Mouse (Mus musculus): Measurements from ENCODE around the gene Odr4. TPM values are rescaled to one million over a fixed set of nuclear protein-coding genes. Genes with fewer than 3 reads are reported as not detected.
A peak's percentile ranks its signal among the peaks of the same experiment; 100 is the strongest.

The Odr4 gene
- total RNA-seq (2021) = 10 to 100 TPM; 26.0 to 26.5 TPM
- long read RNA-seq, experiment 1, transcript Odr4-205 (14 exons, 3,273 nt) = major isoform, 15 of 33 reads
- long read RNA-seq, experiment 1, partial matches to known transcripts = 0 of 33 reads
- long read RNA-seq, experiment 1, other reads (novel, unspliced or antisense) = 18 of 33 reads
- long read RNA-seq, experiment 2, transcript Odr4-205 (14 exons, 3,273 nt) = major isoform, 28 of 38 reads
- long read RNA-seq, experiment 2, partial matches to known transcripts = 0 of 38 reads
- long read RNA-seq, experiment 2, other reads (novel, unspliced or antisense) = 10 of 38 reads

DNA sequence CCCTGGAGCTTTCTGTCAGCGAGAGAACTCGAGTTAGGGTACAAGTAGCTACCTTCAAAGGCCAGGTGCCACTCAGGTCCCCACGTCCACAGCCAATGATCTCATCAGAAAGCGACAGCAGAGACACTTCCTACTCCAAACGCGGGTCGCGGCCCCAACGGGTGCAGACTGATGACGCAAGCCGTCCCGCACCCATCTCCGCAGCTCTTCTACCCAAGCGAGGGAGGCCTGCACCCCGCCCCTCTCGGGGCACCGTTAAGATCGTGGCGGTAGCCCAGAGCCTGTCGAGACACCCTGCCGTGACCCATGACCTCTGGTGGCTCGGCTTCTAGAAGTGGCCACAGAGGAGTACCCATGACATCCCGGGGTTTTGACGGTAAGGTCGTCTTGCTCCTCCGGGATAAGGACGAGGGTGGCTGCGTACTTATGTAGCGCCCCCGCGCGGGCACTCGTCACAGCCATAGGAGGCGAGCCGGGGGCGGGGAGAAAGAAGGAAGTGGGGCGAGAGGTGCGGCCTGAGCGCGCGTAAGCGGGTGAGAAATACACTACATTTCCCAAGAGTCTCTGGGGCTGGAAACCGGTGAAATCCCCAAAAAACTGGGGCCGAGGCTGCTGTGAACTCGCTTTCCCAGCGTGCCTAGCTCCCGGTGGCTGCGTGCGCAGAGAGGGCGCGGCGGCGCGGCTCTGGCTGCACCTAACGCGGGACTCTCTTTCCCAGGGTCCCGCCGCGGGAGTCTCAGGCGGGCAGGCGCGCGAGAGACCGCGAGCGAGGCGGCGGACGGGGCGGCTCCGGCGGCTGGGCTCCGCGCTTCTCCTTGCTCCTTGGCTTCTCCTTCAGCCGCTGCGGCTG, at the start of gene Odr4, which contains the start of gene Tpr:
Gene Odr4, minus strand, starts transcription at position 443 of the 850 bp plus-strand sequence.
Gene Tpr, plus strand, starts transcription at position 201 of the 850 bp plus-strand sequence.
- peak; percentile 98 for DNase-seq (ENCODE audit: low spot score in 2 of 2)

DNA sequence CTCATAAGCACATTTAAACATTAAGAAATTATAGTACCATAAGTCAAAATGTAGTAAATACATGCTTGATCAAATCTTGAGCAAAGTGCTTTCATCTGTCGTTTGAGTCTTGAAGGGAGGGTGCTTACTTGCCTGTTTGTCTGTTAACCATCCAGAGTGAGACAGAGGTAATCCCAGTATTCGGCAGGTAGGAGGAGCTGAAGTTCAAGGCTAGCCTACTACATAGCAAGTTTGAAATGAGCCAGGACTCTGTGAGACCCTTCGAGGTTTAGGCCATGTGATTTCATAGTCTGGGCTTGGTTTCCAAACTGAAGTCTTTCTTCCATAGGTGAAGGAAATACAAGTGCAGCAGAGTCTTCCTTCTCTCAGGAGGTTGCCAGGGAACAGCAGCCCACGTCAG, 48.9 kb upstream of the Odr4 start:
- no peak for DNase-seq (ENCODE audit: low spot score in 2 of 2)

DNA sequence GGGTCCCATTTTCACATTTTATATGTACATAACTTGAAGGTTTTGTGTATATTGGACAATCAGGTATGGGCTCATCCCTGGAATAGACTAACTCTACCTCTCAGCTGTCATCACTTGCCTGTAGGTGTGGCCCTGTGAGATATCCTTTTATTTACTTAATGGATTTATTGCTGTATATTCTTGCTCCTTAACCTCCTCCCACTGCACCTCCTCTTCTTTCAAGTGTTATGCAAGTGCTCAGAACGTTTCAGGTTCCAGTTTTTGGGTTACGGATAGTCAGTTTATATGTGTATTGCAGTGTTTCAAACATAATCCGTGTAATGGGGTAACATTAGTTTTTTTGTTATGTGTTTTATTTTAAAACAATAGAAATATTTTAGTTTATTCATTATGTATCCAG, 45.8 kb upstream of the Odr4 start:
- no peak for DNase-seq (ENCODE audit: low spot score in 2 of 2)

DNA sequence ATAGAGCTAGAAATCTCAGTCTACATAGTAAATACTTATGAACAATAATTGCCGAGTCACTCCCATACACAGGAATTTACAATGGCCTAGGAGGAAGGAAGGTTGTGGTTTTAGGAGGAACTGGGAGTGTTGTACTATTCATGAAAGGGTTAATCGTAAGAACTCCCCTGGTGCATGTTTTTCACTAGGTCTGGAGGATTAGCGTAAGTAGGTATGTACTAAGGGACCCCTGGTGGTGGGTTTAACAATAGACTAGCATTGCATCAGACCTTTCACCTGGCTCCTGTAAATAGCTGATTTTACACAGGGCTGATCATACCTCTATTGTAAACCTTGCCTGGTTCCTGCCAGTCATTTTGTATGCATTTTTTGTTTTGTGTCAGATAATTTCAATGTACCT, 33.3 kb upstream of the Odr4 start:
- no peak for DNase-seq (ENCODE audit: low spot score in 2 of 2)

DNA sequence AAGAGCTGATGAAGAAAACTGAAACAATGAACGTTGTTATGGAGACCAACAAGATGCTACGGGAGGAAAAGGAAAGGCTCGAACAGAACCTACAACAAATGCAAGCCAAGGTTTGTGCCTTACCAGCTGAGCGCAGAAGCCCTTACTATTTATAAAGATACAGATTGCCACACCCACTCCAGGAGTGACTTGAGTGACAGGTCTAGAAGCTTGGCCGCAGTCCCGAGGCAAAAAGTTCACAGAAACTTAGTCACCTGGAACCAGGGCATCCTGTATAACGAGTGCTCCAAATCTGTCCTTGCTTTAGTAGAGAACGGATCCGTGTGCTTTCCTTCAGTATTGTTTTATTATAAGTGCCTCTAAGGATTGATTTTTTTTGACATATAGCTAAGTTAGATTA, 32.8 kb upstream of the Odr4 start:
- no peak for DNase-seq (ENCODE audit: low spot score in 2 of 2)

DNA sequence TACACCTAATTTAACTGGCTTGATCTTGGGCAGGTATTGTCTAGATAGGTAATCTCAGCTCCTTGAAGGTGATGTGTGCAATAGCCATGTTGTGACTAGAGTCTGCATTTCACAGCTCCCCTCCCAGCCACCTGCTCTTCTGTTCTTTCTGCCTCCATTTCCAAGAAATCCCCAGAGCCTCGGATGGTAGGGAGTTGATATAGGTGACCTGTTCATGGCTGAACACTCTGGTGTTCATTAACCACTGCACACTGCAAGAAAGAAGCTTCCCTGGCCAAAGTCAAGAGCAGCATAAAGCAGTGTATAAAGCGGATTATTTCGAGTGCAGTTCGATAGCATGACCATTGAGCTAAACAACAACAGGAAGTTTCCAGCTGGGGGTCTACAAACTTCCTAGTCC, 25.5 kb upstream of the Odr4 start:
- DNase-seq (ENCODE audit: low spot score in 2 of 2) = no peak

DNA sequence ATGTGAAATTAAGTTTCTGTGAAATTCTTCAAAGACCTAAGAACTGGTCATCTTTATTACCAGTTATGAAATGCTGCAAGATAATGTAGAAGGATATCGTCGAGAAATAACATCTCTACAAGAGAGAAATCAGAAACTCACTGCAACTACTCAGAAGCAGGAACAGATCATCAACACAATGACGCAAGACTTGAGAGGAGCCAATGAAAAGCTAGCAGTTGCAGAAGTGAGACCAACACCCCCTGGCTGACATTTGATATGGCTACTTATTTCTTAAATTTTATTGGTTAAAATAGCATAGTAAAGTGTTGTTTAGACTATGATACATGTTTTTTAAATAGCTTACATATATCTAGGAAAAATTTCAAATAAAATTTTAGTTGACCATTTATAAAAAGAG, 23.1 kb upstream of the Odr4 start:
- no peak for DNase-seq (ENCODE audit: low spot score in 2 of 2)

DNA sequence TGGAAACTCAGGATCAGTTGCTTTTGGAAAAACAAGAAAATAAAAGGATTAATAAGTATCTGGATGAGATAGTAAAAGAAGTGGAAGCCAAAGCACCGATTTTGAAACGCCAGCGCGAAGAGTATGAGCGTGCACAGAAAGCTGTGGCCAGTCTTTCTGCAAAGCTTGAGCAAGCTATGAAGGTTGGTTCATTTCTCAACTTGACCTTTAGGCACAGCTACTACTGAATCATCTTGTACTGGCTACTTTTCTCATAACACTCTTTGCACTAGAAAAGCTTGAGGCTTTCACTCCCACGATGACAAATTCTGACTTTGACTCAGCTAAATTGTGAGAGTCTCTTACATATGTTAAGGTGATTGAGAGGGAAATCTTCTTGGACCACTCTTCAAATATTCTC, 17.1 kb upstream of the Odr4 start:
- DNase-seq (ENCODE audit: low spot score in 2 of 2) = no peak

DNA sequence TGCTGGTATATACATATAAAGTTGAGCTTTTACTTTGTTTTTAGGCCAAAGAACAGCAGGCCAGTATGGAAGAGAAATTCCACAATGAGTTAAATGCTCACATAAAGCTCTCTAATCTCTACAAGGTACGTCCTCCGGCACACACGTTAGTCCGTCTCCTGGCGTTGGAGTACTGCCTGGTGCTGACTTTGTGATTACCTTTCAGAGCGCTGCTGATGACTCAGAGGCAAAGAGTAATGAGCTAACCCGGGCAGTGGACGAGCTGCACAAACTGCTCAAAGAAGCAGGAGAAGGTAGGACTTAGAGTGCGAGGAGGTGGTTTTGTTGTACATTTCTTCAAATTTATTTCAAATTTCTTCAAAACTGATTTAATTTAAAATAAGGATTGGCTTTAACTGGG, 14.4 kb upstream of the Odr4 start:
- DNase-seq (ENCODE audit: low spot score in 2 of 2) = no peak

DNA sequence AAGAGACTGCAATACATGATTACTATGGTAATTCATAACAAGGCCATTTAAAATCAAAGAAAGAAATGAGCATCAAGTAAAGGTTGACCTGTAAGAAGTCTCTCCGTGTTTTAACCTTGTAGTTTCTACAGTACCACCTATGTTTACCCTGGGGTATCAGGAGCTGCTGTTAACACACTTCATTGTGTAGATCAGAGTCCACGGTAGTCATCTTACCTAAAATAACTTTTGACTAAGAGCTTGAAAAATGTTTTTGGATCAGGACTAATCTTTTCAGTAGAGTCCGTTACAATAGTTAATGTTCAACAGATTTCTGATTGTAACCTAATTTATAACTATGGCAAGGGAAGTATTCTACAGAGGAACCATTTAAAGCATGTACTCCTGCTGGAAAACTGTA, 11.7 kb upstream of the Odr4 start:
- DNase-seq (ENCODE audit: low spot score in 2 of 2) = no peak

DNA sequence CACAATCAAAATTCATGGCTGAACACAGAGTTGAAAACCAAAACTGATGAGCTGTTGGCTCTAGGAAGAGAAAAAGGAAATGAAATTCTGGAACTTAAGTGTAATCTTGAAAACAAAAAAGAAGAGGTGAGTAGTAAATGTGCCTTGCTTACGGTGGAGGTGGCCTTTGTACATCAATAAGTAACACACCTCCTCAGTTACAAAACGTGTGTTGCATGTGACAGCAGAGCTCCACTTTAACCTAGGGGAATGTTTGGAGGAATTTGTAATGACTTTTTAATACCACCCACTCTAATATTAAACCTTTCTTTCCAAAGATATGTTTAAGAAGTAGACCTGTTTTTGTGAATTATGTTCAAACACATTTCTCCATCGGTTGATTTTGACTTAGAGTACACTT, 11.0 kb upstream of the Odr4 start:
- no peak for DNase-seq (ENCODE audit: low spot score in 2 of 2)

DNA sequence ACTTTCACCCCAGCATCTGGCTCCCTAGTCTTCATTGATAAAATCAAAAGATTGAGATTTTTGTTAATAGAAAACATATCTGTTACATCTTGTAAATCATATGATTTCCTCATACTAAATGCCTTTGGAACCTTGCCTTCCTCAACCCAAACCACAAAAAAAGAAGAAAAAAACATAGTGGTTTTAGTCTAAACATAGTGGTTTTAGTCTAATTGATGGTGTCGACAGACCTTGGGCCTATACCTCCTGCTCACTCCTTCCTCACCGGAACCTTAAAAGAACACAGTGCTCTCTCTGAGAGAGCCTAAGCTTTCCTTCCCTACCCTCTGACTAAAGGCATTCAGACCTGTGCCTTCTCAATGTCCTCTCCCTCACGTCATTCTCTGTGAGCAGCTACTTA, 3.1 kb upstream of the Odr4 start:
- no peak for DNase-seq (ENCODE audit: low spot score in 2 of 2)

DNA sequence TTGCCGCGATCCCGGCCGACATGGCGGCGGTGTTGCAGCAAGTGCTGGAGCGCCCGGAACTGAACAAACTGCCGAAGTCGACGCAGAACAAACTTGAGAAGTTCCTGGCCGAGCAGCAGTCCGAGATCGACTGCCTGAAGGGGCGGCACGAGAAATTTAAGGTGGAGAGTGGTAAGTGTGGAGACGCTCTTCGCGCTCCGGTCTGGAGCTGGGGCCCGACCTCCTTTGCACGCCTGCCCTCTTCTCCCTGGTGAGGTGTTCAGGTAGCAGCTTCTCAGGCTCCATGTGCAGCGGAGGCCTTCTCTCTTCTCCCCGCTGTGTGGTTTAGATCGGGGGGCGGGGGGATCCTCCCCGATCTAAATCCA, 590 bp upstream of the Odr4 start:
- peak in 1 of 2 experiments; percentile 27 for DNase-seq (ENCODE audit: low spot score in 2 of 2)

DNA sequence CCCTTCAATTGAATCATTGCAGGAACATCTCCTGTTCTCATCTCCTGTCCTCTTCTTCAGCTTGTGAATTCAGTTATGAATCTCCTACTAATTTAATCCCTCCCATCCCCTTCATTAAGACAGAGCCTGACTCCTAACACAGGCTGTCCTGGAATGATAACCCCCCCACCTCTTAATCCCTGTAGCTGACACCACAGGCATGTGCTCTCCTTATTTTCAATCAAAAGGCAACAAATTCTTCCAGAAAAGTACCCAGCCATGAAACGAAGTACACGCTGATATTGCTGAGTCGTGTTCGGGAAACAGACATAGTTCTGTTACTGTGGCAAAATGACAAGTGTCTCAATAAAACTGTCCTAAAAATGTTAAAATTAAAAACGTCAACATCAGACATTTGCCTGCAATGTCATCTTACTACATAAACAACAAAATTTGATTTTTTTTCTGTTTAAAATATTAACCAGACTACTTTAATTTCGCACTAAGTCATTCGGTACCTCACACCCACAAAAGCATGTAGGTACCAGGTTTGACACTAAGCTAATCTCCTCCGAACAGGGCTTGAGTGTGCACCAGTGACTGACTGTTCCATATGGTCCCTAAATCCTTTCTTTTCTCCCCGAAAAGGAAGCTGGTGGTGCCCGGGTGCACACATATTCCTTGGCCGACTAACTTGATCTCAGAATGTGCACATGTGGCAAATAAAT, 796 bp downstream of the Odr4 start:
- DNase-seq (ENCODE audit: low spot score in 2 of 2) = no peak

DNA sequence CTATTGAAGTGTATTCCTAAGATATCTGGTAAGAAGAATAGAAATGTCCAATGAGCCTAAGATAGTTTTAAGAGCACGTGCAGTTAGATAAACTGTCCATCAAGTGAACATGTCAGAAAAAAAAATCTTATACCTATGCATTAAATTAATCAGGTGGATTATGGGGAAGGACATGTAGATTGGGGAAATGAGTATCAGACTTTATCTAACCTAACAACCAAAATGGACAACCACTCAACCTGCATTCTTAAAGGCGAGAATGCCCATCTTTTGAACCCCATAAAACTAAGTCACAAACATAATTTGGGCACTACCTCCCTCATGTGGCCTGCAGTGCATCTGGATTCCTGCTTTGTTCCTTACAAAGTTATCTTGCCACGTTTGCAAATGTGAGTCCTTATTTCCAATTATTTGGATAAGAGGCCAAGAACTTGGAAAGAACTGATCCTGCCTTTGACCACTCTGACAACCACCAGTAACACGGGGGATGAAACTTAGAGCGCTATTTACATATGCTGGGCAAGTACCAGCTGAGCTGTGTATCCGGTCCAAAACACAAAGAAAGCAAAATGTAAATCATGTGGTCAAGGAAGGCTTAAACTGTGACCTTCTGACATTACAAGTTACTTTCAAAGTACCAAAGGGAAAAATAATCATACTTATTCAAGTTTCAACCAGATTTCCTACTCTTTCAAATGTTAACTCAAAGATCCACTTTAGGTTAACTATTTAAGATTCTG, 3.3 kb downstream of the Odr4 start:
- no peak for DNase-seq (ENCODE audit: low spot score in 2 of 2)

DNA sequence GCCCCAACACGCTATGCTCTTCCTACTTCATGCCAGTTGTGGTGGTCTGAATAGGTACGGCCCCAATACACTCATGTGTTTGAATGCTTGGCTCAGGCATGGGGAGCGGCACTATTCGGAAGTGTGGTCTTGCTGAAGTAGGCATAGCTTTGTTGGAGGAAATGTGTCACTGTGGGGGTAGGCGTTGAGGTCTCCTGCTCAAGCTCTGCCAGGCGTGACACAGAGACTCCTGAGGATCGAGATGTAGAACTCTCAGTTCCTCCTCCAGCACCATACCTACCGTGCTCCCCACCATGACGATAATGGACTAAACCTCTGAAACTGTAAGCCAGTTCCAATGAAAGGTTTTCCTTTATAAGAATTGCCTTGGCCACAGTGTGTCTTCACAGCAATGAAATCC, 5.3 kb downstream of the Odr4 start:
- DNase-seq (ENCODE audit: low spot score in 2 of 2) = no peak

DNA sequence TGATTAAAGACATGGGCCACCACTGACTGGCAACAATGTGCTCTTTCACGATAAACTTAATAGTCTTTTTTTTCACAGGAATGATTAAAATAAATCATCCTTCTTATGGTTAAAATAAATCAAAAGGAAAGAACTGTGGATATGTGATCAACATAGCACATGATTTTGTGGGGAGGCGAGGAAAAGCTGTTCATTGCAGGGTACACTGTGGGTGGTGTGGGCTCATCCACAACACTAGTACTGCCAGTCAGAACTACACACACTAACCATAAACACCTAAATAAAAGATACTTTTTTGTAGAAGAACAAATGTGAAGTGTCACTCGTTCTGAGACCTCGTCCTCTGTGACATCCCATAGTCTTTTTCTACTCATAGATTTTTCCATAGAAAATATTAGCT, 8.7 kb downstream of the Odr4 start:
- no peak for DNase-seq (ENCODE audit: low spot score in 2 of 2)

DNA sequence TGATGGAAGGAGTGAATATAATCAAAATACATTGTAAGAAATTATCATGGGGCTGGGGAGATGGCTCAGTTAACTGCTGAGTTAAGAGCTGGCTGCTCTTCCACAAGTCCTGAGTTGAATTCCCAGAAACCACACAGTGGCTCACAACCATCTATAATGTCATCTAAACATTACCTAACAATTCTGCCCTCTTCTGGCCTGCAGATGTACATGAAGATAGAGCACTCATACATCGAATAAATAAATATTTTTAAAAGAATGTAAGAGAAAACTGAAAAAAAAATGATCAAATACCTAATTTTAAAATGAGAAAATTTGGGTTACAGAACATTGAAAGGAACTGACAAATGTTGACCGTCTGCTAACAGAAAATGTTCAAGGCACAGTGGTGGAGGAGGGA, 18.6 kb downstream of the Odr4 start:
- no peak for DNase-seq (ENCODE audit: low spot score in 2 of 2)

DNA sequence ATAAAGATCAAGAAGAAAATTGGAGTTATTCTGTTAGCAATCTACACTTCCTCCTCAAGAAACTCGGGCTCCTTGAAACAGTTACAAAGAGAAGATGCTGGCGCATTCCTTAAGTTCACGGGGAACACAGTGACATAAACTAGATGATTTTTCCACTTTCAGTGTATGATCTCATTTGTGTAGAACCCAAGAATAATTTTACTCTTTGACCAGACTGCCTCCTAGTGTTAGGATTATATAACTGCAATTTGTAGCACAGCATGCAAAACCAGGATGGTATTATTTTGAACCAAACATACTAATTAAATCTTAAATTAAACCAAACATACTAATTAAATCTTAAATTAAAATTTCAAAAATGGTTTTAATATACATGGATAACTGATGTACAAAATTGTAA, 20.0 kb downstream of the Odr4 start:
- DNase-seq (ENCODE audit: low spot score in 2 of 2) = no peak

DNA sequence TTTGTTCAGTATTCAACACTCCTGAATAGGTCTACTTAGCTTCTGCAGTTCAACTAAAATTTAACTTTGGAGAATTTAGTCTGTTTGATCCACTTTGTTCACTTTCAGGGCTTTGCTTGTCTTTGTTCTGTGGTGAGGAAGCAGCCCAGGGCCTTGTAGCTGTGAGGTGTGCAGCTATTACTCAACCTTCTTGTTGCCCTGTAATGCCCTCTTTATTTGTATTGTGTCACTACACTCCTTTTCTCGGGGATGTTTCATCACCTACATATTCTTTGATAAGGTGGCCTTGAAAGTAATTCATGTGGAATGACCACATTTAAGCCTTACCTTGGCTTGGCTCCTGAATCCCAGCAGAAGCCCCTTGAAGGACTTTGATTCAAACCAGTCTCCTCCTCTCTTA, 32.0 kb downstream of the Odr4 start:
- DNase-seq (ENCODE audit: low spot score in 2 of 2) = no peak

DNA sequence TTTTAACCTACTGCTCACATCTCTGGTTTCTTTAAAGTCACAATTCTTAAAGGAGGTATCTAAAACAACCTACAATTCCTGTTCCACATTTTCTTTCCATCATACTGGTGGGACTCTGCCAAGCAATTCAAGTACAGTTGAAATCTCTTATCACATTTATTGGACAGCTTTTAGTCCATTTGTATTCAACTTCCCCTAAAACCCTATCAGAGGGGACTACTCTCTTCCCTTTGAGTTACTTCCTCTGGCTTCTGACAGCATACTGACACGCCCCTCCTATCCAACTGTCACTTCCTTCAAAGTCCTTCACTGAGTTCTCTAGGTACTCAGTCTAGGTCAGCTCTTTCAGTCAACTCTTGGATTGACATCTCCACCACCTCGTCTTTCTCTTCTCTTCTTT, 57.8 kb downstream of the Odr4 start:
- DNase-seq (ENCODE audit: low spot score in 2 of 2) = no peak

Data from gastrocnemius, postnatal 4 days (tissue).